Mouse (Mus musculus): ENCODE measurements around the gene Apba1.

The Apba1 gene

GRCm38 (mm10) chr19:23806796-23807195 is 48.1 kb downstream of the Apba1 start:
- no peak for DNase-seq (ENCODE audit: low spot score in 2 of 2)

- no peak for DNase-seq (ENCODE audit: low spot score in 2 of 2)
Observed at GRCm38 (mm10) chr19:23807371-23807770, 48.7 kb downstream of the Apba1 start.

GRCm38 (mm10) chr19:23809236-23809635 is 50.5 kb downstream of the Apba1 start:
- DNase-seq (ENCODE audit: low spot score in 2 of 2) = no peak

GRCm38 (mm10) chr19:23810512-23810911 is 51.8 kb downstream of the Apba1 start:
- no peak for DNase-seq (ENCODE audit: low spot score in 2 of 2)

GRCm38 (mm10) chr19:23810976-23811375 is 52.3 kb downstream of the Apba1 start:
- no peak for DNase-seq (ENCODE audit: low spot score in 2 of 2)

- DNase-seq (ENCODE audit: low spot score in 2 of 2) = no peak
Observed at GRCm38 (mm10) chr19:23816762-23817161, 58.1 kb downstream of the Apba1 start.

GRCm38 (mm10) chr19:23817196-23817595 is 58.5 kb downstream of the Apba1 start:
- no peak for DNase-seq (ENCODE audit: low spot score in 2 of 2)

- DNase-seq (ENCODE audit: low spot score in 2 of 2) = no peak
Observed at GRCm38 (mm10) chr19:23819882-23820281, 61.2 kb downstream of the Apba1 start.

- DNase-seq (ENCODE audit: low spot score in 2 of 2) = no peak
Observed at GRCm38 (mm10) chr19:23822497-23822896, 63.8 kb downstream of the Apba1 start.

- no peak for DNase-seq (ENCODE audit: low spot score in 2 of 2)
Observed at GRCm38 (mm10) chr19:23823533-23823932, 64.8 kb downstream of the Apba1 start.

- no peak for DNase-seq (ENCODE audit: low spot score in 2 of 2)
Observed at GRCm38 (mm10) chr19:23826251-23826650, 67.6 kb downstream of the Apba1 start.

- DNase-seq (ENCODE audit: low spot score in 2 of 2) = no peak
Observed at GRCm38 (mm10) chr19:23830761-23831160, 72.1 kb downstream of the Apba1 start.

GRCm38 (mm10) chr19:23833685-23834682 is 75.3 kb downstream of the Apba1 start:
- no peak for DNase-seq (ENCODE audit: low spot score in 2 of 2)

GRCm38 (mm10) chr19:23834721-23835120 is 76.0 kb downstream of the Apba1 start:
- no peak for DNase-seq (ENCODE audit: low spot score in 2 of 2)

GRCm38 (mm10) chr19:23855832-23856231 is 97.1 kb downstream of the Apba1 start:
- no peak for DNase-seq (ENCODE audit: low spot score in 2 of 2)

GRCm38 (mm10) chr19:23858091-23858490 is 99.4 kb downstream of the Apba1 start:
- DNase-seq (ENCODE audit: low spot score in 2 of 2) = no peak

GRCm38 (mm10) chr19:23858781-23859180 is 100.1 kb downstream of the Apba1 start:
- DNase-seq (ENCODE audit: low spot score in 2 of 2) = no peak

- DNase-seq (ENCODE audit: low spot score in 2 of 2) = peak in 1 of 2 experiments; percentile 14
Observed at GRCm38 (mm10) chr19:23860151-23860820, 101.6 kb downstream of the Apba1 start.

GRCm38 (mm10) chr19:23862736-23863135 is 104.0 kb downstream of the Apba1 start:
- DNase-seq (ENCODE audit: low spot score in 2 of 2) = no peak

GRCm38 (mm10) chr19:23863959-23864358 is 105.3 kb downstream of the Apba1 start:
- no peak for DNase-seq (ENCODE audit: low spot score in 2 of 2)

GRCm38 (mm10) chr19:23866045-23866444 is 107.4 kb downstream of the Apba1 start:
- DNase-seq (ENCODE audit: low spot score in 2 of 2) = no peak

GRCm38 (mm10) chr19:23867052-23867451 is 108.4 kb downstream of the Apba1 start:
- no peak for DNase-seq (ENCODE audit: low spot score in 2 of 2)

- no peak for DNase-seq (ENCODE audit: low spot score in 2 of 2)
Observed at GRCm38 (mm10) chr19:23867589-23867988, 108.9 kb downstream of the Apba1 start.
